Mouse (Mus musculus) limb, embryonic 13.5 days (tissue): ENCODE data around the gene Pex26. TPM values are rescaled to one million over a fixed set of nuclear protein-coding genes. Genes with fewer than 3 reads are reported as not detected.

Source experiments
- ATAC-seq: fragments of 200-750 bp; cut with Nextera tagmentation; 2 replicates; pipeline ENCODE4 v1.8.0; 2017; ENCODE audit warnings: low read depth, moderate number of reproducible peaks, moderate TSS enrichment; ENCODE audit not compliant: low FRiP score
- H3K27ac ChIP-seq: fragments of 300-500 bp; sonication (generic); 2 replicates; pipeline ENCODE4 v1.5.1; 2015; ENCODE audit warnings: inconsistent platforms, mild to moderate bottlenecking, moderate library complexity
- H3K27me3 ChIP-seq: fragments of 300-500 bp; sonication (generic); 2 replicates; pipeline ENCODE4 v1.6.1; 2015; ENCODE audit warnings: mild to moderate bottlenecking, inconsistent platforms
- H3K36me3 ChIP-seq: fragments of 300-500 bp; sonication (generic); 2 replicates; pipeline ENCODE4 v1.6.1; 2015; ENCODE audit warnings: inconsistent platforms, mild to moderate bottlenecking, moderate library complexity
- H3K4me1 ChIP-seq: fragments of 300-500 bp; sonication (generic); 2 replicates; pipeline ENCODE4 v1.6.1; 2015; ENCODE audit warnings: inconsistent platforms
- H3K4me2 ChIP-seq: fragments of 300-500 bp; sonication (generic); replicated peaks from 2 replicates; pipeline ENCODE4 v1.6.1; 2015; ENCODE audit warnings: inconsistent platforms, mild to moderate bottlenecking, moderate library complexity
- H3K4me3 ChIP-seq: fragments of 300-500 bp; sonication (generic); 2 replicates; pipeline ENCODE4 v1.5.1; 2015; ENCODE audit warnings: moderate library complexity, mild to moderate bottlenecking, inconsistent platforms
- H3K9ac ChIP-seq: fragments of 300-500 bp; sonication (generic); 2 replicates; pipeline ENCODE4 v1.6.1; 2015; ENCODE audit warnings: mild to moderate bottlenecking, inconsistent platforms
- H3K9me3 ChIP-seq: fragments of 300-500 bp; sonication (generic); 2 replicates; pipeline ENCODE4 v1.6.1; 2016; ENCODE audit warnings: inconsistent platforms
- WGBS: fragments of 180-500 bp; shearing (Covaris S2); methylation state at CpG from one replicate; pipeline ENCODE4 v1.1.7; 2015; 5-methylcytosine and 5-hydroxymethylcytosine counted together
- polyA plus RNA-seq: library from polyadenylated mRNA; unstranded; fragments of >200 nt; fragmentation: Nextera tagmentation; extraction: Ambion mirVana; gene quantifications from 2 replicates; pipeline ENCODE4 v1.2.1, GENCODE M21; 2015

Pex26 gene
- polyA plus RNA-seq, 1 experiment from 2014 or later: 10.6 TPM

GRCm38 (mm10) chr6:121214221-121214620 is 30.8 kb downstream of the Pex26 start:
- Histone ChIP-seq H3K27me3 (peaks cover 39% of the 10 kb centered on the region), H3K4me3 (no peak overlapping the region), H3K9ac (no peak overlapping the region), H3K4me1 (peaks cover 19% of the 10 kb centered on the region), H3K27ac (no peak overlapping the region), H3K36me3 (no peaks in the 10 kb centered on the region), H3K9me3 (no peaks in the 10 kb centered on the region), H3K4me2 (no peak overlapping the region)
- no peak for ATAC-seq
- 84% methylated on average over 5 of the region's 5 CpGs for WGBS

- H3K4me2 ChIP-seq: no peak overlapping the region
- no peaks in the 10 kb centered on the region for H3K9me3 ChIP-seq
- H3K4me3 ChIP-seq: no peak overlapping the region
- WGBS: 86% methylated on average over 8 of the region's 8 CpGs
- H3K27me3 ChIP-seq: peaks cover 33% of the 10 kb centered on the region
- ATAC-seq: no peak
- no peak overlapping the region for H3K9ac ChIP-seq
- H3K36me3 ChIP-seq: no peaks in the 10 kb centered on the region
- H3K4me1 ChIP-seq: peaks cover 19% of the 10 kb centered on the region
- no peak overlapping the region for H3K27ac ChIP-seq
These were observed 31.3 kb downstream of the Pex26 start for GRCm38 (mm10) chr6:121214667-121215330.

GRCm38 (mm10) chr6:121215336-121215735 is 31.9 kb downstream of the Pex26 start:
- ATAC-seq: no peak

GRCm38 (mm10) chr6:121215896-121216295 is 32.4 kb downstream of the Pex26 start:
- peaks cover 22% of the 10 kb centered on the region for H3K27me3 ChIP-seq
- H3K36me3 ChIP-seq: no peaks in the 10 kb centered on the region
- H3K9ac ChIP-seq: no peak overlapping the region
- no peaks in the 10 kb centered on the region for H3K9me3 ChIP-seq
- WGBS: 82% methylated on average over 6 of the region's 6 CpGs
- no peak for ATAC-seq
- peaks cover 11% of the 10 kb centered on the region for H3K4me1 ChIP-seq
- no peak overlapping the region for H3K4me3 ChIP-seq
- H3K27ac ChIP-seq: no peak overlapping the region
- H3K4me2 ChIP-seq: no peak overlapping the region

More at GRCm38 (mm10) chr6:121215336-121215735, 31.9 kb downstream of the Pex26 start:
- Histone ChIP-seq H3K27me3 (peaks cover 28% of the 10 kb centered on the region), H3K27ac (no peak overlapping the region), H3K36me3 (no peaks in the 10 kb centered on the region), H3K4me2 (no peak overlapping the region), H3K9ac (no peak overlapping the region), H3K4me3 (no peak overlapping the region), H3K9me3 (no peaks in the 10 kb centered on the region), H3K4me1 (peaks cover 17% of the 10 kb centered on the region)
- WGBS: 71% methylated on average over 5 of the region's 5 CpGs

GRCm38 (mm10) chr6:121216589-121217255 is 33.3 kb downstream of the Pex26 start:
- no peaks in the 10 kb centered on the region for H3K9me3 ChIP-seq
- no peak overlapping the region for H3K4me3 ChIP-seq
- no peak for ATAC-seq
- no peaks in the 10 kb centered on the region for H3K36me3 ChIP-seq
- no peak overlapping the region for H3K27ac ChIP-seq
- H3K27me3 ChIP-seq: peaks cover 14% of the 10 kb centered on the region
- 81% methylated on average over 5 of the region's 5 CpGs for WGBS
- peaks cover 3% of the 10 kb centered on the region for H3K4me1 ChIP-seq
- H3K4me2 ChIP-seq: no peak overlapping the region
- H3K9ac ChIP-seq: no peak overlapping the region

GRCm38 (mm10) chr6:121218002-121218401 is 34.5 kb downstream of the Pex26 start:
- no peak for ATAC-seq
- Histone ChIP-seq H3K36me3 (no peaks in the 10 kb centered on the region), H3K9ac (no peak overlapping the region), H3K4me1 (no peaks in the 10 kb centered on the region), H3K9me3 (no peaks in the 10 kb centered on the region), H3K4me3 (no peak overlapping the region), H3K27me3 (peaks cover 1% of the 10 kb centered on the region; the same call in 1 of the 2 replicates), H3K4me2 (no peak overlapping the region), H3K27ac (no peak overlapping the region)
- 86% methylated on average over 7 of the region's 7 CpGs for WGBS

GRCm38 (mm10) chr6:121219406-121219805 is 35.9 kb downstream of the Pex26 start:
- ATAC-seq: no peak
- Histone ChIP-seq H3K9ac (no peak overlapping the region), H3K4me1 (no peaks in the 10 kb centered on the region), H3K27ac (no peak overlapping the region), H3K27me3 (no peaks in the 10 kb centered on the region), H3K36me3 (no peaks in the 10 kb centered on the region), H3K4me2 (no peak overlapping the region), H3K4me3 (no peak overlapping the region), H3K9me3 (no peaks in the 10 kb centered on the region)
- WGBS: 85% methylated on average over 4 of the region's 4 CpGs

- no peaks in the 10 kb centered on the region for H3K4me1 ChIP-seq
- no peak overlapping the region for H3K4me2 ChIP-seq
- H3K4me3 ChIP-seq: no peak overlapping the region
- no peak overlapping the region for H3K27ac ChIP-seq
- no peaks in the 10 kb centered on the region for H3K9me3 ChIP-seq
- WGBS: 85% methylated on average over 10 of the region's 10 CpGs
- no peaks in the 10 kb centered on the region for H3K36me3 ChIP-seq
- no peak for ATAC-seq
- H3K27me3 ChIP-seq: no peaks in the 10 kb centered on the region
- H3K9ac ChIP-seq: no peak overlapping the region
These were observed 36.7 kb downstream of the Pex26 start for GRCm38 (mm10) chr6:121220181-121220580.

- 83% methylated on average over 8 of the region's 8 CpGs for WGBS
- Histone ChIP-seq H3K9me3 (no peaks in the 10 kb centered on the region), H3K27me3 (no peaks in the 10 kb centered on the region)
These were observed 38.6 kb downstream of the Pex26 start for GRCm38 (mm10) chr6:121221876-121222597.

GRCm38 (mm10) chr6:121223001-121223400 is 39.5 kb downstream of the Pex26 start:
- Histone ChIP-seq H3K4me2 (no peak overlapping the region), H3K4me3 (no peak overlapping the region), H3K9ac (no peak overlapping the region), H3K27me3 (no peaks in the 10 kb centered on the region), H3K4me1 (0 out of 2 replicates have a peak, but pooled peaks cover 3% of the 10 kb centered on the region), H3K9me3 (no peaks in the 10 kb centered on the region), H3K27ac (no peak overlapping the region), H3K36me3 (no peaks in the 10 kb centered on the region)
- ATAC-seq: no peak
- WGBS: 95% methylated on average over 14 of the region's 14 CpGs

More at GRCm38 (mm10) chr6:121221876-121222597, 38.6 kb downstream of the Pex26 start:
- Histone ChIP-seq H3K4me1 (no peaks in the 10 kb centered on the region), H3K36me3 (no peaks in the 10 kb centered on the region), H3K27ac (no peak overlapping the region), H3K9ac (no peak overlapping the region), H3K4me3 (no peak overlapping the region), H3K4me2 (no peak overlapping the region)
- ATAC-seq: no peak

- ATAC-seq: no peak
- Histone ChIP-seq H3K36me3 (no peaks in the 10 kb centered on the region), H3K4me2 (no peak overlapping the region), H3K4me1 (0 out of 2 replicates have a peak, but pooled peaks cover 3% of the 10 kb centered on the region), H3K27me3 (no peaks in the 10 kb centered on the region), H3K27ac (no peak overlapping the region), H3K9ac (no peak overlapping the region), H3K4me3 (no peak overlapping the region), H3K9me3 (no peaks in the 10 kb centered on the region)
- 66% methylated on average over 5 of the region's 5 CpGs for WGBS
These were observed 40.6 kb downstream of the Pex26 start for GRCm38 (mm10) chr6:121224067-121224466.

GRCm38 (mm10) chr6:121224993-121225392 is 41.5 kb downstream of the Pex26 start:
- Histone ChIP-seq H3K9me3 (no peaks in the 10 kb centered on the region), H3K4me2 (no peak overlapping the region), H3K27me3 (no peaks in the 10 kb centered on the region), H3K9ac (no peak overlapping the region), H3K4me1 (0 out of 2 replicates have a peak, but pooled peaks cover 3% of the 10 kb centered on the region), H3K27ac (no peak overlapping the region), H3K4me3 (no peak overlapping the region), H3K36me3 (no peaks in the 10 kb centered on the region)
- ATAC-seq: no peak
- WGBS: 10% methylated on average over 6 of the region's 6 CpGs
